Mouse (Mus musculus) liver (tissue): Measurements from ENCODE around the gene Gm15737.

Experiments
- DNase-seq: peaks from one replicate; pipeline ENCODE4 v3.0.0-alpha.2; 2020; ENCODE audit warnings: mixed read lengths

The Gm15737 gene

DNA sequence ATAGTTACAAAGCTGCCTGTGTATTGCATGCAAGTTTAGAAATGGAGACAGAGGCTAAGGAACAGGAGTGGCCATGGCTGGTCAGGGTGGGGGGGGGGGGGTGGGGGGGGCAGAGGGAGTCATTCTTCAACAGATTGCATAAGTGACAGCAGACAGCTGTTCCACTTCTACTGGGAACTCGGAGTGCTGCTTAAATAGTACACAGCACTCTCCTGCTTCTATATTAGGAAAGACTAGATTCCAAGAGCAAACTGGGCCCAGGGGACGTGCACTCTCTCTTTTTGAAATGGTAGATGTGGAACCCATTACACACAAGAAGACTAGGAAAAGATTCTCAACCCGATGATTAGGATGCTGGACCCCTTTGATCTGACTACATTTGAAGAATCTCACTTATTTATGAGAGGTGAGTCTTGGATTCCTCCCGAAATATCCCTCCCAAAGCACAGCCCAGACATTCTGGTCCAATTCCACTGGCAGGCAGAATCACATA lies at the start of gene Gm15737:
TSS of gene Gm15737 (plus strand) at position 269 of the 493 bp plus-strand sequence.
- DNase-seq = no peak

DNA sequence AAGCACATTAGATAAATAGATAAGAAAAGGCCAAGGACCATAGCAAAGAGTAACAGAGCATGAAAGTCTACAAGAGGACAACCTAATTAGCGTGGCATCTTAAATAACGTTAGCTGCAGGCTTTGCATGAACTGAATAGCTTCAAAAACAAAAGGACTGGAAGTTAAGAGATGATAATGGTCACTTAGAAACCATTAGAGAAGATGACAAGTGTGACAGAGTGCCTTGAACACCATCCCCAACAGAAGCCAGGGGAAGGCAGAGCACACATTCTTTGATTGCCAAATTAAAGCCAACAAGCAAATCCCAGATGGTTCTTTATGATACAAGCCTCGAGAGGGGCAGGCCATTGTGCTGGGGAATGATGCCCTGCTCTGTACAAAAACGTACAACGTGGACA lies 47.6 kb upstream of the Gm15737 start:
- no peak for DNase-seq

DNA sequence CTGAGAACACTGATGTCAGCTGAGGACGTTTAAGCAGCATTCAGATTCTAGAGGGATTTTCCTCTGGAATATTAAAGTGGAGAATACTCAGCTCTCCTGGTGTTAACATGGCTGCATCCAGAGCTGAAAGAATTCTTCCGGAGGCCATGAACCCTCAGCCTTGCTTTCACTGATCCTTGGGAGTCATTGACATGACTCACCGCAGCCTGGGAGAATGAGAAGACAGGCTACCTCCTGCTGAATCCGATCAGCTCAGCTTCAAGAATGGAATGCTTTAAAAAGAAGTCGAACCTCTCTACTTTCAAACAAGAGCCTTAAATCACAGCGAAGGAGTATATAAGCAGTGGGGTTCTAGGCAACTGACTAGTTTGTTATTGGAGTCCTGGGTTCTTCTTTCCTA lies 47.2 kb upstream of the Gm15737 start:
- DNase-seq = no peak

DNA sequence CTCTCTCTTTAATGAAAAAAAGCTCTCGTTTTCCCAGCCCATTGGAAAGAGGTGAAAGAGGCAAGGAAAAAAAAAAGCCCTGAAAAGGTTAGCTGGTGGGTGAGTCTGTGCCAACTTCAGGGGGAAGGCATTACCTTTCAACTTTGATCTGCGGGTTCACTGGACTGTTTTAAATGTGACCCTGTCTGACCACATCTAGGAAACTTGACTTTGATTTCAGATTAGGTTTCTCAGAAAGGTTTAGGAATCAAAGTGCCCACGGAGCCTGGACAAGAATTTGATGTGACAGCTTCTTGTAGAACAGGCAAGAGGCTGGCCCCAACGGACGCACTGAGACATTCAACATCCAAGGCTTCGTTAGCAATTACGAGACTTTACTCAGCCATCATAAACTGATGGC lies 45.2 kb upstream of the Gm15737 start:
- no peak for DNase-seq

DNA sequence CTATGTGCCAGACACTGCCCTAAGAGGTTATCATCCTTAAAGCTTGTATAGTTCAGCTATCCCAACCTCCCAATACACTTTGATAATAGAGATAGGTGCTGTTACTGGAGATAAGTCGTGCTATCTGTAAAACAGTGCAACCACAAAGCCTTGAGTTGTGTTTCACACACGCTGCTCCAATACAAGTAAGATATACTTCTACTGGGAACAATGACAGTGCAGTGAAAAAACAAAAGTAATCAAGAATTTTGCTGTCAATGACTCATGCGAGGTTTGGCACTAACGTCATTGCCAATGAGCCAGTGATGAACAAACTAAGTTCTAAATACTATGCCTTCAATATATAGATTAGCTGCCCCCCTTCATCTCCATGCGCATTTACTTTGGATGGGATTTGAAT lies 42.6 kb upstream of the Gm15737 start:
- no peak for DNase-seq

DNA sequence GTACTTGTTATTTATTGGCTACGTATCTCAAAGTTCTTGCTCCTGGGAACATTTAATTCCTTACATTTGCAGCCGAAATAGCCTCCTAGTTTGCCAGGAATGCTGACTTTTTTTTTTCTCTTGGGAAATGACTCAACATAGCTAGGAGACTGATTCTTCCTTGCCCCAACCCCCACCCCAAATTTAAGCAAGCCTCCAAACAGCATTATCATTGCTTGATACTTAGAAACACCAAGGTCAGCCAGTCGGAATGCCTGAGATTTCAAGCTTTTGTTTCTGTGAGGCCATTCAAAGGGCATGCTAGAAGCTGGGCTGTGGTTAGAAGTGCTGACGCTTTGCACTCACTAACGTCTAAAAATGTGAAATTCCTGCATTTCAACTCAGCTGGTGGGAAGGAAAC lies 41.8 kb upstream of the Gm15737 start:
- DNase-seq = no peak

DNA sequence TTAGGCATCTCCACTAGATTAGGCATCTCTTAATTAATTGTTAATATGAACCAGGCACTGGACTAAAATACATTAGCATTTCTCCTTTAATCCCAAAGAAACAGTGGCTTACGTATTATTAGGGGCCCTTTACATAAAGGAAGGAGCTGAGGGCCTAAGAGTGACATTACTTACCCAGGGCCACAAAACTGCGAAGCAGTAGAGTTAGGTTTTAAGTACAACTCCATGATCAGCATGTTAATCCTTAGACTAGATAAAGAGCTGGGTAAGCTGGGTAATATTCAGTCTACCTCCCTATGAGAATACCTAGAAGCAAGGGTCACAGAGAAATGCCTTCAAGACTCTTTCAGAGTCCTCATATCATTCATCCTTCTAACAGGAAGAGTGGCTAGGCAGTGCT lies 40.0 kb upstream of the Gm15737 start:
- DNase-seq = no peak

DNA sequence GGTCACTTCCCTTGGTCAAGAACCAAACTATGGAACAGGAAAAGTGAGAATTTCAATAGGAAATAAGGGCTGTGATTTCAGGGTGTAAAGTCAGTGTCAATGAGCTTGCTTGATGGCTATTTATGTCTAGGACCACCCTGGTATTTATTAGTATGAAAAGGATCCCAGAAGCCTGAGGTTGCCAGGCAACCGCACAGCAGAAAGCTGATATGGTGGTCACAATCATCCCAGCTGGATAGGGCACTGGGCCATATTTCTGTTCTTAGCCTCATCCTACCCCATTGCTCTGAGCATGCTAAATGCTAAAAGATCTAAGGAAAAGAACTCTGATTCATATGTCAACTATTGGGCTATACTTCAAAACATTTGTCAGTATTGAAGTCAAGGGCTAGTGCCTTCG lies 38.1 kb upstream of the Gm15737 start:
- DNase-seq = no peak

DNA sequence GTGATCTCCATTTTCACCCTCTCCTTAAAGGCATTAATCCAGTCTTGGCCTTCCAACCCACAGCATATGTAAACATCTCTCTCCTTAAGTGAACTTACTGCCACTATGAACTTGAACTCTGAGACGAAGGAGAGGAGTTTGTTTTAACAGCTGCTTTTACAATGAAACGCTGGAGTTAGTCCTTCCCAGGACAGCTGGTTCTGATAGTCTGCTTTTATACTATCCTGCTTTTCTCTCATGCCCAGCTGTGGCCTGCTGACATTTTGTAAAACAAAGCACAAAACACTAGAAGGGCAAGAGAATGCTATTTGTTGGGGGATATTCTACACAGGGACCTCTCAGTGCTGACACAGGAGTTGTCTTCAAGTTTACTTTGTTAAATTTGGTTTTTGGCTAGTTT lies 27.2 kb upstream of the Gm15737 start:
- no peak for DNase-seq

DNA sequence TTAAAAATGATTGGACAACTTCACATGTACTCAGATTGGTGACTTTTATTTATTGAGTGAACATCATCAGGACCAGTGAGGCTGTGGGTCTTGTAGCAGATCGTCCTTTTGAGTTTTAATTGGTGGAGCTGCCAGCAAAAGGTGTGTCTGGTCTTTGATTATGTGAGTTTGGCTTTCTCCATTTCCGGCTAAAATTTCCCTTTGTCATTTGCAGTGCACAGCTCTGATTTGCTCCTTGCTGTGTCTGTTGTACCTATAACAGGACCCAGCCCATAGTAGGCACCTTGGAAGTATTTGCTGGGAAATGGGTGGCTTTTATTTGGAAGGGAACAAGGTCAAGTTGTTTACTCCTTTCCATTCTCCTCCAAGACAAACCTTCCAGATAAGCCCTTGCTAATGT lies 25.7 kb upstream of the Gm15737 start:
- DNase-seq = no peak

DNA sequence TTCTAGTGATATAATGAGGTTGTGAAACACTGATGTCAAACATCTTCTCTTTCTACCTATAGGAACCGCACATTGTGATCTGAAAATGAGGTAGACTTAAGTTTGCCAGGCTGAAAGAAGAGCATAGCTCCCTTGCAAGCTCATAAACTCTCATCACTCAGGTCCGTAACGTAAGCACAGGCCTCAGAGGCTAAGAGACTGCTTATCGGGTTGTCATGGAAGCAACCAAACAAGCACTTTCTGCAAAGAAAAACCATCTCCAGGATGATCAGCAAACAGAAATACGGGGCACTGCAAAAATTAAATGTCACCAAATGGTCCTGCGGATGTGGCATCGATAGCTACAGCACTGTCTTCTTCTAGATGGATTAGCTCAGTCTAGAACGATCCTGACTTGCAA lies 23.3 kb upstream of the Gm15737 start:
- no peak for DNase-seq

DNA sequence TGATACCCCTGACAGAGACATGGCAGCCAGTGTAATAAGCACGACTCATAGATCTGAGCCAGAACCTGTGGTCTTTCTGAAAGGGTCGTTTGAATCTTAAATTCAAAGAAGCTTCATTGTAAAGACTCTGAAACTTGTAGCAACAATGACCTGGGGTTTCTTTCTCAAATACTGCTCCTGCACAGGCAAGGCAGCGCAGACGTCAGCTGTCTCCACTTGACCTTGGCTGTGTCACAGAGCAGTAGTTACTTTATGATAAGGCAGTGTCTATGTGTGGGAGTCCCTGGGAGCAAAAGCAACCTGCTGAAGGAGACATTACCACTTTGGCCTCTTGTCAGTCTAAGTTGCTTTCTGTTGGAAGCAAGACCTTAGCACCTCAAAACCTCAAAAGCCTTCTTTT lies 22.5 kb upstream of the Gm15737 start:
- no peak for DNase-seq

DNA sequence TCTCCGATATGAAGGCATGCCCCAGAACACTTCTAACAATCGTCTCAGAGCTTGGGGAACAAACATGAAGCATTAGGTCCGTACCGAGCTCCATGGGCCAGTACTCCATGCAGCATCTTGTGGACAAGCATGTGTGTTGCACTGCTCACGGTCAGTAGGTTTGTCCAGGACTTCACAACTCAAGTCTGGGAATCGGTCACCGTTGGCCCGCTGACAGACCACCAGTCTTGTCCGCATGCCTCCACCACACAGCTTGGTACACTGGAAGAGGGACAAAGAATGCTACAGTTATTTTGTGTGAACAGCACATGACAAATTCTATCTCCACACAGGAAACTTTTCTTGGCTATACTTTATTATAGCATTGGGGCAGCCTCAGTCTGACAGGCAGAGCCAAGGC lies 19.9 kb upstream of the Gm15737 start:
- no peak for DNase-seq

DNA sequence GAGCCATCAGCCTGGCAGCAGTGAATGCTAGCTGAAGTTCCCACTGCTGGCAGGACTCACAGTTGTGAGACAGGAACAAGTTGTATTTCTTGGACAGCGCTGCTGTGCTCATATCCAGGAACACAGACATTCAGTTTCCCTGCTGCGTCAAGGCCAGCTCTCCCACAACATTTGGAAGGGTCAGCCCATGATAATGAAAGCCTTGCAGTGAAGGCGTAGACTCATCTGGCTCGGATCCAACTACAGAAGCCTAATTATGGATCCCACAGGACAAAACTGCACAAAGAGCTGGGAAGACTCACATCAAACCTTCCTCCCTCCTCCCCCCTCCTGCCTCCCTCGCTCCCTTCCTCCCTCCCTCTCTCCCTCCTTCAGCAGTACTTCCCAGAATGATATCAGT lies 18.9 kb upstream of the Gm15737 start:
- DNase-seq = peak; percentile 24

DNA sequence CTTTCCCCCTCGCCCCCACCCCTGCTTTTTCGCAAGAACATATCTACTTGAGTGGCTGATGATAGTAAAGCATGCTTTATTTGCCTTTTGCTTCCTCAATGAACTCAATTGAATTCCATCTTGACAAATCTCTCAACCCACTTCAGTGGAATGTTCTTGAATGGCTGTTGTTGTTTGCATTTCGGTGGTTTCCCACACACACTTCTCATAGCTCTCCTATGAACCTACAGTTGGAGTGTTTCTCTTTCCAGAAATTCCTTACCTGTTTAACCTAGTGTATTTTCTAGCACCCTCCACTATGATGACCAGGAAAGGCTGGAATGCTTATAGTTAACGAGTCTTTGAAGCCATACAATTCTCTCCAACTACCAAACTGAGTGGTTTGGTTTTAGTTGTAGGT lies 14.3 kb upstream of the Gm15737 start:
- DNase-seq = no peak

DNA sequence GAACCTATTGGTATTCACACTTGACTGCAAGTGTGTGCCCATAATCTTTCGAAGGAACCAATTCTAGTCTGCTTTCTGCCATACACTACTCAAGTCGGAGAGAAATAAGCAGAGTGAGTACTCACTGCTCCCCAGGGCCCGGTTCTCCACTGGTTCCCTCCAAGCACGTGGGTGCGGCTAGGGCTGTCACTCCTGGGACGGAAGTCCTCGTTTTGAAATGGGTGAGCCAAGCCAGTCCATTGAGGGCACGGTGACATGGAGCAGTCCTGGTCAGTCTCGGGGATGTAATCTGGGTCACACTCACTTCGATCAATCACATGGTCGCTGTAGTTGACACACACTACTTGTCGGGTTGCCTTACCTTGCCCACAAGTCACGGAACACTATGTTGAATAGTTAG lies 11.4 kb upstream of the Gm15737 start:
- no peak for DNase-seq

DNA sequence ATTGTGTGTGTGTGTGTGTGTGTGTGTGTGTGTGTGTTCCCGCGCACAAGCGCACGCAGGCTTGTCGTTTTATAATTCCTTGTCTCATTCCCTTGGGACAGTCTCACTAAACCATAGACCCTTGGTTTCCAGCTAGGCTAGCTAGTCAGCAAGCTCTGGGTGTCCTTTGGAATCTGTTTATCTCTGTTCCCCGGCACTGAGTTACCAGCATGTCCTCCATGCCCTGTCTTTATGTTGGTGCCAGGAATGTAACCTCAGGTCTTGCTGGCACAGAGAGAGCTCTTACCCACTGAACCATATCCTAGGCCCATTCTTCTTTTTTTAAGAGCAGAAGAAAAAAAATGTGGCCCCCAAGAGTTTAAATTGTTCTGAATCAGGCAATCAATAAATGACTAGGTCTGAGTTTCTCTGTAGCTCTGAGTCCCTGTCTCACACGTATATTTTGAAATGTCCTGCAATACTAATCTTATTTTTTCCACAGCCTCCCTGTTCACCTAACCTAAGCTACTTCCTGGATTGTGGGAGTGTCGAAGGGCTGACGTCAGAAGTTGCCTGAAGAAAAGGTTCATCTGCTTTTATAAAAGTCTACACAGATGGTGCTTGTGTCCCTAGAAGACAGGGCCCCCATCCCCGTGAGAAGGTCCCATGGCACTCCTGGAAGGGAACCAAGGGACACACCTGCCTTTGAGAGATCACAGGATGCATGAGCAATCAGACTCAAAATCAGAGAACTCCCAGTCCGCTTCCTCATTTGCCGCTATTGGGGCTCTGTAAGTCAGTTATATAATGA lies 10.2 kb upstream of the Gm15737 start:
- no peak for DNase-seq

DNA sequence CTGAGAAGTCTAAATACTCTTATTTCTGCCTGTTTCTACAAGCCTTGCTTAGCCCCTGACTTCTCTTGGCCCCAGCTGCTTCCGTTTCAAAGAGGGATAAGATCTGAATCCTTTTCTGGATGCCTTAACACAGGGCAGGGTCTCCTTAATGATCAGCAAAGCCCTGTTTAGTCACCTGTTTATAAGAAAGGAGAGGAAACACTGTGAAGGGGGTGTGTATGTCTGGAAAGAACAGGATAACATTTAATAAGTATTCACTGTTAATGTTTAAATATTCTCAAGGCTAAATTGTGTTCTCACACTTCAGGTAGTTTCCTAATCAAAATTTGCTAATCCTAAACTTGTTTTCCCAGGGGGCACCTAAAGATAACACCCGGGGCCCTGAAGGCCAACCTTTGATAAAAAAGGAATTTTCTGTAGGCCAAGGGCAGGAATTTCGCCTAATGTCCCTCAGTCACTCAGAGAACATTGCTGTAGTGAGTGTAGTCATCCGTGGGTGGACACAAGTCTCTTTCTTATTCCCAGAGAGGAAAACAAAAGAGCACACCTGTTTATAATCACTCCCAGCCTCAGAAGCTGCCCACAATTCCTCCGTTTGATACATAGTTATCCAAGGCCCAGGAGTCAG lies 8.8 kb upstream of the Gm15737 start:
- no peak for DNase-seq

DNA sequence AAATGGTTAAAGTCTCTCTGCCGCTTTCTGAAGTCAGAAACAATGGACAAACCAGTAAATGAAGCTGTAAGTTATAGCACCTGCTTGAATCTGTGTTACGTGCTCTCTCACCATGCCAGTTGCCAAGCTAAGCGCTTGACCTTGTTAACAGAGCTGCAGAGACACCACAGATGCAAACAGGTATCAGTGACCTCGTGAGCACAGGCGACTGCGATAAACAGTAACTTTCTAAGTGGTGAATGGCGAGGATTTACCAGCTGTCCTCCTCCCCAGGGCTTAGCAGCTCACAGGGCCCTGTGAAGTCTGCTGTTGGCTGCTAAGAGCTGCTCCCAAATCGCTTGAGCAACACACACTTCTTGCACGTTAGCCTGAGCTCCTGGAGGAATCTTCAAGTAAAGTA lies 6.6 kb upstream of the Gm15737 start:
- DNase-seq = no peak

DNA sequence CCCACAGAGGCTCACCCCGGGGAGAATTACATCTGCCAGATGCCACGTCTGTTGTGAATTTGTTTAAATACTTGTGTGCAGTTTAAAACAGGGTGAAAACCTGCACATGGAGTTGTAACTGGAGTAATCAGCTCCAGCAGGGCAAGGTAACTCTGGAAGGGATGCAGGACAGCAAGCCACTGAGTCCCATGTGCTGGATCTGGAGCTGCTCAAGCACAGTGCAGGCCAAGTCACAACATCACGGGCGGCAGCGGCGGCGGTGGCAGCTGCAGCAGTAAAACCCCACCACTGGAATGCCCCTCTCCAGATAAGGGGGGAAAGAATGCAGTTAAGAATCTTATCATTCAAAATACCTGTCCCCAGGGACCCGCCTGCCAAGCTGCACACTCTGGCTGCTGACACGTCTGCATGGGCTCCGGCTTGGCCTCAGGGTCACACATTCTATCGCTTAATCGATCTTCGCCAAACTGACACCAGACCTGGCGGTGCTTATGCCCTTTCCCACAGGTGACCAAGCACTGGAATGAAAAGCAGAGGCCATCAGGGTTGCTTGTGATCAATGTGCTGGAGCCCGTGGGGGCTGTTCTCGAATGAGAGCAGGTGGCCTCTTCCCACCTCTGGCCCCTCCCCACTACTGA lies 544 bp downstream of the Gm15737 start:
- DNase-seq = no peak

DNA sequence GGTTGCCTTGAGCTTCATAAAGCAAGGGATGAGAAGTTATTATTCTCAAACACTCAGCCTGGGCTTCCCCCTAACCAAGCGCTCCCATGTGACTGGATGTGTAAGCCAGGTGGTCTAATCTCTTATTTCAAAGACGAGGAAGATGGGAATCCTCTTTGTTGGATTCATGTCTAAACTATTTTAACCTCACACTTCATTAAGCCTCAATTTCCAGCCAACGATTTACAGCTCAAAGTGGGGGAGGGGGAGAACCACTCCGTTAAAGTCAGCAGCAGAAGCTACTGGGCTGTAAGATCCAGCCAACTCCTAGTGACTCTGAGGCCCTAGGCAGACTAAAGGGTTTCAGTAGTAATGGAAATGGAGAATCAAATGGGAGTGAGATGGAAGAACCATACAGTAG lies 2.7 kb downstream of the Gm15737 start:
- DNase-seq = no peak

DNA sequence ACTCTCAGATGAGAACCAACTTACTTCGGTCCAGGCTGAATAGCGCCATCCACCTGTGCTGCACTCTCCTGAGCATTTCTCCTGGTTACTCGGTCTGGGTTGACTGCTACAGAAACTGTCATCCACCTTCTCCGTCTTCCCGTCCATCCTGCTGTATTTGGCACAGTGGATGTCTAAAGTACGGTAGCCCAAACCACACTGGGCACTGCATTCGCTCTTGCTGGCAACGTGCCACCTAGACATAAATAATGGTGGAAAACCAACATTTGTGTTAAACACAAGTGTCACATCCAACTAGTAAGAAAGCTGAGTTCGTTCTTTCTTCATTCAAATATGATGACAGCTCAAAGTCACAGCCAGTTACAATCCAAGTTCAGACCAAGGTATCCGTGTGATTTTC lies 3.6 kb downstream of the Gm15737 start:
- no peak for DNase-seq

DNA sequence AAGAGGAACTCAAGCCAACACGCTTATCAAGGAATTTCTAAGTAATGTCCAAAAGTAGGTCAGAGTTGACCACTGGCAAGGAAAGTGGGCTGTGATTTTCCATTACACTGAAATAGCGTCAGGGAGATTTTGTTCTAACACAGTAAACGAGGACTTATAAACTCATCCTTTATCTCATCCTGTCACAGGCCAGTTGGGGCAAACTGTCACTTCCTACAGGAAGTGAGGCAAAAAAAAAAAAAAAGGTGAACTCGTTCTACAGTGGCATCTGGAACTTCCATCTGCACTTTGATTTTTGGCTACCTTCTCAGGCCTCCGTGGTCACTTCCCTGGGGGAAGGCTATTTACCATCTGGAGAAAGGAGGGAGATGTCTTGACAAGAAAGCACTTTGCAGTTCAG lies 5.7 kb downstream of the Gm15737 start:
- DNase-seq = no peak

DNA sequence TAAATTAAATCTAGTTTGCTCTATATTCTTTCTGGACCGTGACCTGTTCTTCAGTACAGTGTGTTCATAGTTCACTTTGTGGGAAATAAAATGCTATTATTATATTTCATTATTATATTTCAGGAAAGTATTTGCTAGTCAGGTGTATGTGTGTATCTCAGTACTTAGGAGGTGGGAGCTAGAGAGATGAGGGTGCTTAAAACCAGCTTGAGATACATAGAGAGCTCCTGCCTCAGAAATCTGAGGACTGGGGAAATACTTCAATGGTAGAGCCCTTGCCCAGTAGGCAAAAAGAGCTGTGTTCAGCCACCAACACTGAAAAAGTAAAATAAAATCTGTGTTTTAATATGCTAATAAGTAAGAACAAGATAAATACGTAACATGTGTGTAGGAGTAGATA lies 6.2 kb downstream of the Gm15737 start:
- DNase-seq = no peak
